Mouse (Mus musculus) liver, embryonic 15.5 days (tissue): ENCODE results near the gene Gm11627. TPM values are rescaled to one million over a fixed set of nuclear protein-coding genes. Genes with fewer than 3 reads are reported as not detected.

ENCODE experiments used
- ATAC-seq: fragments of 200-750 bp; cut with Nextera tagmentation; 2 replicates; pipeline ENCODE4 v1.8.0; 2017; ENCODE audit warnings: moderate number of reproducible peaks, mild to moderate bottlenecking, moderate library complexity; ENCODE audit not compliant: insufficient read depth
- H3K27ac ChIP-seq: fragments of 300-500 bp; sonication (generic); replicated peaks from 2 replicates; pipeline ENCODE4 v1.5.1; 2015; ENCODE audit warnings: mild to moderate bottlenecking, inconsistent platforms
- H3K27me3 ChIP-seq: fragments of 300-500 bp; sonication (generic); 2 replicates; pipeline ENCODE4 v1.6.1; 2015; ENCODE audit warnings: mild to moderate bottlenecking, inconsistent platforms
- H3K36me3 ChIP-seq: fragments of 300-500 bp; sonication (generic); replicated peaks from 2 replicates; pipeline ENCODE4 v1.6.1; 2015; ENCODE audit warnings: moderate library complexity, mild to moderate bottlenecking, inconsistent platforms
- H3K4me1 ChIP-seq: fragments of 300-500 bp; sonication (generic); replicated peaks from 2 replicates; pipeline ENCODE4 v1.6.1; 2015; ENCODE audit warnings: inconsistent platforms
- H3K4me2 ChIP-seq: fragments of 300-500 bp; sonication (generic); 2 replicates; pipeline ENCODE4 v1.6.1; 2015; ENCODE audit warnings: moderate library complexity, mild to moderate bottlenecking, inconsistent platforms
- H3K4me3 ChIP-seq: fragments of 300-500 bp; sonication (generic); replicated peaks from 2 replicates; pipeline ENCODE4 v1.5.1; 2015; ENCODE audit warnings: mild to moderate bottlenecking, inconsistent platforms
- H3K9ac ChIP-seq: fragments of 300-500 bp; sonication (generic); 2 replicates; pipeline ENCODE4 v1.6.1; 2015; ENCODE audit warnings: moderate library complexity, mild to moderate bottlenecking, inconsistent platforms
- H3K9me3 ChIP-seq: fragments of 300-500 bp; sonication (generic); replicated peaks from 2 replicates; pipeline ENCODE4 v1.6.1; 2016; ENCODE audit warnings: inconsistent platforms
- WGBS: fragments of 180-500 bp; shearing (Covaris S2); methylation state at CpG from one replicate; pipeline ENCODE4 v1.1.7; 2015; ENCODE audit warnings: mixed read lengths; ENCODE audit not compliant: insufficient replicate concordance; 5-methylcytosine and 5-hydroxymethylcytosine counted together
- polyA plus RNA-seq: library from polyadenylated mRNA; unstranded; fragments of >200 nt; fragmentation: Nextera tagmentation; extraction: Ambion mirVana; gene quantifications from 2 replicates; pipeline ENCODE4 v1.2.1, GENCODE M21; 2015

Gene Gm11627
- 0.22 and 0.29 TPM in 2 replicates for polyA plus RNA-seq

GRCm38 (mm10) chr11:102579165-102580033 is at the start of gene Gm11627:
Gene Gm11627 (minus strand): TSS chr11:102579461.
- H3K9ac ChIP-seq: no peak within 1 kb of the TSS
- peaks cover 11% of the 10 kb centered on the region for H3K4me1 ChIP-seq
- H3K9me3 ChIP-seq: no peaks in the 10 kb centered on the region
- no peak for ATAC-seq
- H3K27me3 ChIP-seq: peaks cover 67% of the 10 kb centered on the region
- peak within 1 kb of the TSS; percentile 59 for H3K4me2 ChIP-seq
- no peak within 1 kb of the TSS for H3K27ac ChIP-seq
- no peak within 1 kb of the TSS; the same call in 1 of the 2 replicates for H3K4me3 ChIP-seq
- 23% methylated on average over 23 of the region's 23 CpGs for WGBS
- H3K36me3 ChIP-seq: no peaks in the 10 kb centered on the region

GRCm38 (mm10) chr11:102628529-102628928 is 49.3 kb upstream of the Gm11627 start:
- H3K4me2 ChIP-seq: no peak overlapping the region
- H3K9ac ChIP-seq: no peak overlapping the region
- no peaks in the 10 kb centered on the region for H3K36me3 ChIP-seq
- no peak overlapping the region for H3K27ac ChIP-seq
- WGBS: 65% methylated on average over 9 of the region's 9 CpGs
- no peak overlapping the region for H3K4me3 ChIP-seq
- no peaks in the 10 kb centered on the region for H3K4me1 ChIP-seq
- peaks cover 24% of the 10 kb centered on the region for H3K27me3 ChIP-seq
- H3K9me3 ChIP-seq: no peaks in the 10 kb centered on the region
- no peak for ATAC-seq

GRCm38 (mm10) chr11:102627171-102627931 is 48.1 kb upstream of the Gm11627 start:
- Histone ChIP-seq H3K36me3 (no peaks in the 10 kb centered on the region), H3K9me3 (no peaks in the 10 kb centered on the region), H3K4me1 (no peaks in the 10 kb centered on the region), H3K4me2 (no peak overlapping the region), H3K27me3 (peaks cover 12% of the 10 kb centered on the region), H3K27ac (no peak overlapping the region), H3K4me3 (no peak overlapping the region), H3K9ac (no peak overlapping the region)
- no peak for ATAC-seq
- 65% methylated on average over 9 of the region's 9 CpGs for WGBS

GRCm38 (mm10) chr11:102624888-102625407 is 45.7 kb upstream of the Gm11627 start:
- Histone ChIP-seq H3K36me3 (no peaks in the 10 kb centered on the region), H3K4me1 (no peaks in the 10 kb centered on the region), H3K9me3 (no peaks in the 10 kb centered on the region), H3K27me3 (peaks cover 4% of the 10 kb centered on the region; the same call in 1 of the 2 replicates), H3K4me3 (no peak overlapping the region), H3K4me2 (no peak overlapping the region), H3K9ac (no peak overlapping the region), H3K27ac (no peak overlapping the region)
- 65% methylated on average over 14 of the region's 14 CpGs for WGBS
- no peak for ATAC-seq

GRCm38 (mm10) chr11:102623876-102624789 is 44.9 kb upstream of the Gm11627 start:
- no peak overlapping the region for H3K27ac ChIP-seq
- no peak overlapping the region for H3K4me2 ChIP-seq
- H3K9ac ChIP-seq: no peak overlapping the region
- WGBS: 31% methylated on average over 17 of the region's 17 CpGs
- ATAC-seq: no peak
- H3K4me3 ChIP-seq: no peak overlapping the region
- H3K4me1 ChIP-seq: no peaks in the 10 kb centered on the region
- H3K9me3 ChIP-seq: no peaks in the 10 kb centered on the region
- no peaks in the 10 kb centered on the region for H3K36me3 ChIP-seq
- H3K27me3 ChIP-seq: peaks cover 4% of the 10 kb centered on the region; the same call in 1 of the 2 replicates

- Histone ChIP-seq H3K4me2 (no peak overlapping the region), H3K27ac (no peak overlapping the region), H3K4me1 (no peaks in the 10 kb centered on the region), H3K36me3 (no peaks in the 10 kb centered on the region), H3K27me3 (peaks cover 4% of the 10 kb centered on the region; the same call in 1 of the 2 replicates), H3K4me3 (no peak overlapping the region), H3K9ac (no peak overlapping the region), H3K9me3 (no peaks in the 10 kb centered on the region)
- no peak for ATAC-seq
- WGBS: 52% methylated on average over 2 of the region's 2 CpGs
Observed at GRCm38 (mm10) chr11:102619449-102619848, 40.2 kb upstream of the Gm11627 start.

- no peak for ATAC-seq
- H3K4me1 ChIP-seq: no peaks in the 10 kb centered on the region
- H3K9me3 ChIP-seq: no peaks in the 10 kb centered on the region
- H3K4me2 ChIP-seq: no peak overlapping the region
- peaks cover 56% of the 10 kb centered on the region for H3K27me3 ChIP-seq
- H3K27ac ChIP-seq: no peak overlapping the region
- 18% methylated on average over 6 of the region's 6 CpGs for WGBS
- H3K9ac ChIP-seq: no peak overlapping the region
- no peaks in the 10 kb centered on the region for H3K36me3 ChIP-seq
- no peak overlapping the region for H3K4me3 ChIP-seq
Observed at GRCm38 (mm10) chr11:102611317-102611705, 32.0 kb upstream of the Gm11627 start.

GRCm38 (mm10) chr11:102610675-102611316 is 31.5 kb upstream of the Gm11627 start:
- H3K27me3 ChIP-seq: peaks cover 61% of the 10 kb centered on the region
- H3K4me2 ChIP-seq: no peak overlapping the region
- H3K27ac ChIP-seq: no peak overlapping the region
- no peak for ATAC-seq
- H3K36me3 ChIP-seq: no peaks in the 10 kb centered on the region
- no peak overlapping the region for H3K4me3 ChIP-seq
- WGBS: 37% methylated on average over 9 of the region's 9 CpGs
- H3K4me1 ChIP-seq: no peaks in the 10 kb centered on the region
- H3K9me3 ChIP-seq: no peaks in the 10 kb centered on the region
- no peak overlapping the region for H3K9ac ChIP-seq

GRCm38 (mm10) chr11:102610260-102610659 is 31.0 kb upstream of the Gm11627 start:
- no peak overlapping the region for H3K27ac ChIP-seq
- H3K9ac ChIP-seq: no peak overlapping the region
- peaks cover 67% of the 10 kb centered on the region for H3K27me3 ChIP-seq
- H3K9me3 ChIP-seq: no peaks in the 10 kb centered on the region
- H3K4me1 ChIP-seq: peaks cover under 1% of the 10 kb centered on the region; the same call in 1 of the 2 replicates
- no peak overlapping the region for H3K4me2 ChIP-seq
- no peaks in the 10 kb centered on the region for H3K36me3 ChIP-seq
- WGBS: 52% methylated on average over 4 of the region's 4 CpGs
- ATAC-seq: no peak
- H3K4me3 ChIP-seq: no peak overlapping the region

GRCm38 (mm10) chr11:102609483-102609882 is 30.2 kb upstream of the Gm11627 start:
- Histone ChIP-seq H3K9ac (no peak overlapping the region), H3K27ac (no peak overlapping the region), H3K36me3 (no peaks in the 10 kb centered on the region), H3K4me1 (peaks cover 7% of the 10 kb centered on the region), H3K4me3 (no peak overlapping the region), H3K27me3 (peaks cover 75% of the 10 kb centered on the region), H3K4me2 (no peak overlapping the region), H3K9me3 (no peaks in the 10 kb centered on the region)
- WGBS: 53% methylated on average over 8 of the region's 8 CpGs
- ATAC-seq: no peak
